Mouse (Mus musculus) embryonic stem cell, embryonic (primary cell): ENCODE results near the gene Jsrp1.

ENCODE experiments used
- CTCF ChIA-PET, 4 experiments: fragments of 300-600 bp in 2 of 4; fragments of 350-600 bp in 2 of 4; sonication (Branson Sonifier 250); formaldehyde crosslinking; loops; one replicate each; lab custom pipeline; 2022; ENCODE audit warnings: inconsistent platforms in 2 of 4; lab: Charles Lee
- POLR2A ChIA-PET, 4 experiments: fragments of 300-600 bp in 2 of 4; fragments of 350-600 bp in 2 of 4; sonication (Branson Sonifier 250); formaldehyde crosslinking; loops; one replicate each; lab custom pipeline; 2022; ENCODE audit warnings: antibody characterized with exemption in 4 of 4, inconsistent platforms in 1 of 4; lab: Charles Lee

Gene Jsrp1

DNA sequence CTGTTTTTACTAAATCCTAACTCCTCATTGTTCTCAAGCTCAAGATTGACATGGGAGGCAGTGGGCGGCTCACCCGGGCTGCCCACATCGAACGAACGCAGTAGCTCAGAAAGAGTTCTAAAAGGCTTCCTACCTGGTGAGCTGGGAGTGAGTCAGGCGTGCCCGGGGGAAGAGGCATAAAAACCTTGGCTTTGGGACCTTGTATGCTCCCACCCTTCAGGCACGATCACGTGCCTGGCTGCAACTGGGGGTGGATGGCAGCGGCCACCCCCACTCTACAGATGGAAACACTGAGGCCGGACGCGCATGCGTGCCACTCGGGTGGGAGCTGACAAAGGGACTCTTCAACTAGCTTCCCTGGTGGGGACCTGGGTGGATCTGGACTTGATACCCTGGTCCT lies 29.0 kb upstream of the Jsrp1 start:
- ChIA-PET POLR2A (interaction anchor here in 3 of 4 experiments (0.7 to 5.0 kb wide), 16 partner anchors 10 to 166 kb away, joined by 3 to 62 read pairs (median 3); partner anchors contain the start of genes Gadd45b (in 2 of the 3), Dot1l (in 1 of the 3), Lsm7 (in 1 of the 3) and Sppl2b (in 1 of the 3)), CTCF (interaction anchor here in 3 of 4 experiments (1.1 to 1.3 kb wide), 3 partner anchors 33 to 87 kb away, joined by 3 read pairs; partner anchors contain the start of gene Gadd45b (in 1 of the 3))

DNA sequence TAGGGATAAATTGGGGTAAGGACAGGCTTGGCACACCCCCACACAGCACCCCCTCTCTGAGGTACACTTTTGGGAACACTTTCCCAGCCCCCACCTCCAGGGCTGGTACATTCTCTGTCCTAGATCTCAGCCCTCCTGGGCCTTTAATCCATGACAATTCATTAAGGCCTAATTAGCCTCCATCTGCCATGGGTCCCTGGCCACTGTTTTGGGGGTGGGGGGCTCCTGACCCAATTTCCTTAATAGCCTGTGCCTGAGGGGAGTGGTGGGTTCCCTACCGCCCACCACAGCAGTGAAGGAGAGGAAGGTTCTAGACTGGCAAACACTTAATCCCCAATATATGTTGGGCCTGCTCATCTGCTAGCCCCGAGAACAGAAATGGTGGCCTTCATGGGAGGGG lies 28.4 kb upstream of the Jsrp1 start:
- CTCF ChIA-PET = no interaction called here
- POLR2A ChIA-PET = interaction anchor here in 3 of 4 experiments (0.7 to 5.0 kb wide), 8 partner anchors 10 to 101 kb away, joined by 3 to 62 read pairs (median 6); partner anchors contain the start of genes Dot1l (in 1 of the 3) and Gadd45b (in 1 of the 3)

DNA sequence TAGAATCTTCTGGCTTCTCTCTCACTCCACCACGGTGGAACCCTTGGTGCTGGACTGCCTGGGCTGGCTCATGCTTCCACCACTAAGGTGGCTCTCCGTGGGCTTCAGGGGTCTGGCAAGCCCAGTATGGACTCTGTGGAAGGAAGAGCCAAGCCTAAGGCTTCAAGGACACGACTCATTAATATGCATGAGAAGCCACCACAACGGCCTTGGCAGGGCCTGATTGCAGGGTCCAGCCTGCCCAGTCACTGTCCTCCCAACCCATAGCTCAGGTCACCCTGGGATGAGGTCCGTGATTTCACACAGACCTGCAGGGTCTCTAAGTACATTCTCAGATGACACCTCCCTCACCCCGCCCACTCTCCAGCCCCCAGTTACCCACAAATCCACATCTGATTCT lies 26.6 kb upstream of the Jsrp1 start:
- POLR2A ChIA-PET = interaction anchor here (1.0 to 5.2 kb wide), 9 partner anchors 8 to 179 kb away, joined by 3 to 36 read pairs (median 3); no protein-coding TSS in a partner anchor
- CTCF ChIA-PET = interaction anchor here in 2 of 4 experiments (1.0 to 1.2 kb wide), 3 partner anchors 41 to 242 kb away, joined by 3 to 6 read pairs (median 3); no protein-coding TSS in a partner anchor

DNA sequence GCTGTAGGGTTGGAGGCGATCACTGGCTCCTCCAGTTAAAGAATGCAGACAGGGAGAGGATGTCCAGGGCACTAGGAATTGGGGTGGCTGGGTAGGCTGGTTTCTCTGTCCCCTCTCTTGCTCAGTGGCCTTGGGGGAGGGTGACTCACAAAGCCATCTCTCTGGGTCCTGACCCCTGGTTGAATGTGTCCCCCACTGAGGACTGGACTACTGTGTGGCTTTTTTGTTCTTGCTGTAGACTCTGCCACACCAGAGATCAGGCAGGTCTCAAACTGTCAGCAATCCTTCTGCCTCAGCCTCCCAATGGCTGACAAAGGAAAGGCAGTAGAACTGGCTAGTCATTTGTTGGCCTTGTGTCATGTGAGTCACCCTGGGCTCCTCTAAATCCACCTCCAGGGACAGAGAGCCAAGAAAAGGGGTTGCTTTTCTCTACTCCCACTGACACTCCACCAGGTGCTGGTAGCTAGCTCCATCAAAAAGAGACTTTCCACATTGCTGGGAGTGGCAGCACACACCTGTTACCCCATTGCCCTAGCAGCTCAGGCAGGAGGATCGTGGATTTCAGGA lies 25.1 kb upstream of the Jsrp1 start:
- ChIA-PET CTCF (interaction anchor here in 2 of 4 experiments (0.6 to 3.7 kb wide), 2 partner anchors 31 to 42 kb away, joined by 3 to 17 read pairs; no protein-coding TSS in a partner anchor), POLR2A (interaction anchor here in 3 of 4 experiments (0.6 to 5.2 kb wide), 11 partner anchors 8 to 249 kb away, joined by 3 to 36 read pairs (median 6); partner anchors contain the start of gene Gadd45b (in 1 of the 3))

DNA sequence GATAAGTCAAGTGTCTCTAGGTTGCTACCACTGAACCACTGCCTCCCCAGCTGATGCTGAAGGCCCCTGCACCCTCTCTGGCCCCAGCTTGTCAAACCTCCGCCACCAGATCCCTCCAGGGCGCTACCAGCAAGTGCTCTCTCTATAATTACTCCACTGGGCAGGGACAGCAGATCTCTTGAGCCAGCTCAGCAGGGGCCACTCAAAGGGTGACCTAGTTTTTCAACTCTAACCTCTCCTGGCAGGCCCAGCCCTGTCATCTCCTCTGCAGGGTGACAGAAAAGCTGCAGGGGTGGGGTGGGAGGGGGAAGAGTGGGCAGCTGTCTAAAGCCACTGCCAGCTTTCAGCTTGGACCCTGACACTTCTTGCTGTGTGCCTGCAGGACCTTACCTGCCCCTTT lies 24.5 kb upstream of the Jsrp1 start:
- ChIA-PET POLR2A (interaction anchor here in 3 of 4 experiments (0.5 to 5.2 kb wide), 11 partner anchors 8 to 807 kb away, joined by 3 to 36 read pairs (median 9); partner anchors contain the start of gene Gadd45b (in 2 of the 3)), CTCF (interaction anchor here in 2 of 4 experiments (0.6 to 3.7 kb wide), 4 partner anchors 18 to 206 kb away, joined by 3 to 17 read pairs (median 4); partner anchors contain the start of genes Lsm7 (in 1 of the 2) and Sppl2b (in 1 of the 2))

DNA sequence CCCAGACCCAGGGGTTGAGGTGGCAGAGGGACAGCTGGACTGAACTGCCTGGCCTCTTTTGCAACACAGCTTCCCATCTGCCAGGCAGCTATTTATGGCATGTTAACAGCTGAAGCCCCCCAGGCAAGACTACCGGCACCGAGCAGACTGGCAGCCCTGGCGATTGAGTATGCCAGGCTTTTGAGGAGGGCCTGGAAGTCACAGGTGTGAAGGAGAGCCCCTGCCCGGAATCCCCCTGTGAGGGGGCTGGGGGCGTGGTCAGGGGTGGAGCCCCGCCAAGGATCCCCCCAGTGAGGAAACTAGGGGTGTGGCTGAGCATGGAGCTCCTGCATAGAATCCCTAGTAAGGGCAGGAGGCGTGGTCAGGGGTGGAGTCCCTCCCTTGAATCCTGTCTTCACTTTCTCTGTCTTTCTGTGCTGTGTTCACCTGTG lies 23.7 kb upstream of the Jsrp1 start:
- ChIA-PET POLR2A (interaction anchor here in 3 of 4 experiments (0.6 to 5.2 kb wide), 17 partner anchors 8 to 181 kb away, joined by 3 to 36 read pairs (median 5); partner anchors contain the start of gene Gadd45b (in 2 of the 3)), CTCF (interaction anchor here in 3 of 4 experiments (0.6 to 3.7 kb wide), 8 partner anchors 18 to 473 kb away, joined by 3 to 17 read pairs (median 4); partner anchors contain the start of genes Amh (in 1 of the 3), Lsm7 (in 1 of the 3) and Sppl2b (in 1 of the 3))

DNA sequence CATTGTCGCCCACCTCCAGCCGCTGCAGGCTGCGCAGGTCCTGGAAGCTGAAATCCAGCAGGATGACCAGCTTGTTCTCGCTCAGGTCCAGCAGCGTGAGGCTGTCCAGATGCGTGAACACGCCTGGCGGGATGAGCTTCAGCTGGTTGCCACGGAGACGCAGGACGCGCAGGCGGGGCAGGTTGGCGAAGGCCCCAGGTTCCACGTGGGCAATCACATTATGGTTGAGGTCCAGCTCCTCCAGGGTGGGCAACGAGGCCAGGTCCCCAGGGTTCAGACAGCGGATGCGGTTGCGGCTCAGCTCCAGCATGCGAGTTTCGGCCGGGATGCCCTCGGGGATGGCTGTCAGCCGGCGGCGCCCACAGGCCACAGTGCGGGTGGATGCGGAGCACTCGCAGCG lies 22.3 kb upstream of the Jsrp1 start:
- POLR2A ChIA-PET = interaction anchor here (0.5 to 3.7 kb wide), 23 partner anchors 8 to 518 kb away, joined by 3 to 15 read pairs (median 3); partner anchors contain the start of genes Gadd45b (in 2 of the 4), Sppl2b (in 2 of the 4), Lingo3 (in 1 of the 4) and Slc39a3 (in 1 of the 4)

DNA sequence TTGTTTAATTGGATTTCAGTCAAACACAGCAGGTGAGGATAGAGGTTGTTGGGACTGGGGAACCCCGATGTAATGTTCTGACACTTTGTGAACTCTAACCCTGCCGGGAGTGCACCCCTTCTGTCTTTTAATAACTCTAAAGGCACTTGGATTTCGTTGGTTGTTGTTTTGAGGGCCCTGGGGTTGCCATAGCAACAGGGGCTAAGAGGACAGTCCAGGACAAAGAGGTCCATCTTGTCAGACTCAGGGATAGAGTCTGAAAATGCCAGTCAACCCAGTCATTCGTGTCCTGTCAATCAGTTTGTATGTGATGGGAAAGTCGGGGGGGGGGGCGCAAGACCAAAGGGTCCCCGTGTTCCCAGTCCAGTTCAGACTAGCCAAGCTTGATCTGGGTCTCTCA lies 19.5 kb upstream of the Jsrp1 start:
- ChIA-PET CTCF (interaction anchor here in 3 of 4 experiments (0.6 to 2.7 kb wide), 4 partner anchors 27 to 49 kb away, joined by 3 to 19 read pairs (median 4); no protein-coding TSS in a partner anchor), POLR2A (interaction anchor here in 3 of 4 experiments (0.6 to 6.5 kb wide), 14 partner anchors 10 to 295 kb away, joined by 3 to 99 read pairs (median 7); partner anchors contain the start of genes Gadd45b (in 3 of the 3), Amh (in 2 of the 3), Atp8b3 (in 2 of the 3) and Abhd17a (in 1 of the 3))

More for the DNA sequence above, 22.3 kb upstream of the Jsrp1 start:
- CTCF ChIA-PET = interaction anchor here (0.6 to 3.7 kb wide), 5 partner anchors 30 to 1067 kb away, joined by 3 to 17 read pairs (median 5); partner anchors contain the start of gene Amh (in 1 of the 4)

DNA sequence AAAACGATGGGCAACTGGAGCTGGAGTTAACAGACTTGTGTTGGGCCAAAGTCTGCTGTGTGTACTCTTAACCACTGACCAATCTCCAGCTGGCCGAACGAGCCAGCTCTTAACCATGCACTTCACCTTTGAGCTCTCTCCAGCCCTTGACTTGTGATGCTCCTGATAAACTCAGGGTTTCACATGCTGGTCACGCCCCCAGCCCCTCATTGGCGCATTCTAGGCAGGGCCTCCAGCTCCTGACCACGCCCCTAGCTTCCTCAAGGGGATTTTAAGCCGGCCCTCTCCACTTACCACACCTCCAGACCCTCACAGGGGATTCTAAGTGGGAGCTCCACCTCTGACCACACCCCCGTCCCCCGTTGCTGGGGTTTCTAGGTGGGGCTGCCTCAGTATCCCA lies 17.8 kb upstream of the Jsrp1 start:
- ChIA-PET POLR2A (interaction anchor here (0.5 to 6.5 kb wide), 121 partner anchors 9 to 1302 kb away, joined by 3 to 99 read pairs (median 4); partner anchors contain the start of genes Gadd45b (in 3 of the 4), Lsm7 (in 3 of the 4), Map2k2 (in 3 of the 4) and Sppl2b (in 3 of the 4)), CTCF (interaction anchor here (0.5 to 2.7 kb wide), 27 partner anchors 9 to 251 kb away, joined by 3 to 19 read pairs (median 4); partner anchors contain the start of gene Csnk1g2 (in 1 of the 4))

DNA sequence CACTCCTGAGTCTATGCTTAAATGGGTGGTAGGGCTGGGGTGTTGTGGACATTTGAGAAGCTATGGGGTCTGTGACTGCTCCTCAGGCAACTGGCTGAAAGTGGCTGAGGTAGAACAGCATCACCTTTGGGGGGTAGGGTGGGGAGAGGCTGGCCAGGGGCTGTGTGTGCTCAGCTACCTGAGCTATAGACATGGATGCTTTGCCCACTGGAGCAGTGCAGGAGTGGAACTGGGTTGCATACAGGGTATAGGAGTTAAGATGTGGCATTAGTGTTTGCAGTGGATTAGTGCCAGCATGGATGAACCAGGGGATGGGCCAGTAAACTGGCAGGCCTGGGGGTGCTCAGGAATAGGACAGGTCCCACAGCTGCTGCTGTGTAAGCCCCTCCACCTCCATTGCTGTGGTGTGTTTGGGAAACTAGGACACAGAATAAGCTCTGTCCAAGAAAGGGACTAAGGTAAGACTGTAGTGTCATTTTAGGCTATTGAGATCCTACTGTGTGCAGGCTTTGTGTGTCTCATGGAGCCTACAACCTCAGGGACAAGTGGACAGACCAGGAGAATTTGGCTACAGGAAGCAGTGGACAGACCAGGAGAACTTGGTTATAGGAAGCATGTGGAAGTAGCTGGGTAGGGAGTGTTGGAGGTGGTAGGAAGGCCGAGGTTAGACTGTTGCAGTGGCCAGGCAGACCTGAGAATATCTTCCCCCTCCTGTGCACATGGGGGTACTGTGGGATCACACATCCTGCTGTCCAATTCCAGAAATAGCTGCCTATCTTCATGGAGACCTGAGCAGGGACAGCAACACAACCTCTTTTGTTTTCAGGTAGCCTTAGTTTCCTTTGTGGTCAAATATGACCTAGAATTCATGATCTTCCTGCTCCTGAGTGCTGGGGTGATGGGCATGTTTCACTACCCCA lies 16.3 kb upstream of the Jsrp1 start:
- ChIA-PET POLR2A (interaction anchor here (0.5 to 6.5 kb wide), 56 partner anchors 7 to 526 kb away, joined by 3 to 99 read pairs (median 4); partner anchors contain the start of genes Amh (in 2 of the 4), Gadd45b (in 2 of the 4), Lingo3 (in 2 of the 4) and Lsm7 (in 2 of the 4)), CTCF (interaction anchor here in 1 of 4 experiments (1.1 to 2.2 kb wide), 3 partner anchors 51 to 189 kb away, joined by 3 to 15 read pairs (median 4); no protein-coding TSS in a partner anchor)

DNA sequence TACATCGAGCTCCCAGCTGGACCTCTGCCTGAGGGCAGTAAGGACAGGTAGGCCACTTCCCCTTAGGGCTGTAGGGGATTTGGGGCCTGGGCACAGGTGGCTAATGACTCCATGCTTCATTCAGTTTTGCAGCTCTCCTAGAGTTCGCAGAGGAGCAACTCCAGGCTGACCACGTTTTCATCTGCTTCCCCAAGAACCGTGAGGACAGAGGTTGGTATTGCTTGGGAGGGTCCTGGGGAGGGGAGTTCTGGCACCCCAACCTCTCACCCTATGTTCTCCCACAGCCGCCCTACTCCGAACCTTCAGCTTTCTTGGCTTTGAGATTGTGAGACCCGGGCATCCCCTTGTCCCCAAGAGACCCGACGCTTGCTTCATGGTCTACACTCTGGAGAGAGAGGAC lies 15.3 kb upstream of the Jsrp1 start:
- POLR2A ChIA-PET = interaction anchor here in 3 of 4 experiments (0.5 to 6.5 kb wide), 31 partner anchors 8 to 525 kb away, joined by 3 to 99 read pairs (median 5); partner anchors contain the start of genes Amh (in 2 of the 3), Lingo3 (in 2 of the 3), Abhd17a (in 1 of the 3) and Ap3d1 (in 1 of the 3)
- CTCF ChIA-PET = interaction anchor here in 1 of 4 experiments (1.1 to 1.5 kb wide), 2 partner anchors 53 to 190 kb away, joined by 3 to 4 read pairs; no protein-coding TSS in a partner anchor

DNA sequence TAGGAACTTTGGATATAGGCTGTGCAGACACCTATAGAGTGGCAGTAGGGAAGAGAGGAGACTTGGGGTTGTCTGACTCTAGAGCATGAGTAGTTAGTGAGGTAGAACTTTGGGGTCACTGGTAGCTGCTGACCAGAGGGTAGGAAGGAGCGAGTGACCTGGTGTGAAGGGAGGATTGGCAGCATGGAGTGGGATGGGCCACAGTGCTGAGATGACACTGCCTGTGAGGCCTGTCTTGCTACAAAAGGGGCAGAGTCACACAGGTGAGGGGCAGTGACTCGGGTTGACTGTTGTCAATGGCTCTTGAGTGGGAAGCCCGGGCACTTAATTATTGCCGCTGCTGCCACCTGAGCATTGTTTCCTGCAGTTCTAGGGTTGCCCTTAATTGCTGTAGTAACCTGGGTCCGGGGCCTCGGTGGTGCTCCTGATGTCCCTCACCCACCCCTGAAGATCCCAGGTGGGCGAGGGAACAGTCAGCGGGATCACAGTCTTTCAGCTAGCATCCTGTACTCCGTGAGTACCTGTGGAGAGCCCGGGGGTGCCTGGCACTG lies 14.6 kb upstream of the Jsrp1 start:
- POLR2A ChIA-PET = interaction anchor here in 3 of 4 experiments (0.6 to 6.5 kb wide), 49 partner anchors 8 to 241 kb away, joined by 3 to 99 read pairs (median 4); partner anchors contain the start of genes Amh (in 2 of the 3), Gadd45b (in 2 of the 3), Lingo3 (in 2 of the 3) and Lsm7 (in 2 of the 3)

DNA sequence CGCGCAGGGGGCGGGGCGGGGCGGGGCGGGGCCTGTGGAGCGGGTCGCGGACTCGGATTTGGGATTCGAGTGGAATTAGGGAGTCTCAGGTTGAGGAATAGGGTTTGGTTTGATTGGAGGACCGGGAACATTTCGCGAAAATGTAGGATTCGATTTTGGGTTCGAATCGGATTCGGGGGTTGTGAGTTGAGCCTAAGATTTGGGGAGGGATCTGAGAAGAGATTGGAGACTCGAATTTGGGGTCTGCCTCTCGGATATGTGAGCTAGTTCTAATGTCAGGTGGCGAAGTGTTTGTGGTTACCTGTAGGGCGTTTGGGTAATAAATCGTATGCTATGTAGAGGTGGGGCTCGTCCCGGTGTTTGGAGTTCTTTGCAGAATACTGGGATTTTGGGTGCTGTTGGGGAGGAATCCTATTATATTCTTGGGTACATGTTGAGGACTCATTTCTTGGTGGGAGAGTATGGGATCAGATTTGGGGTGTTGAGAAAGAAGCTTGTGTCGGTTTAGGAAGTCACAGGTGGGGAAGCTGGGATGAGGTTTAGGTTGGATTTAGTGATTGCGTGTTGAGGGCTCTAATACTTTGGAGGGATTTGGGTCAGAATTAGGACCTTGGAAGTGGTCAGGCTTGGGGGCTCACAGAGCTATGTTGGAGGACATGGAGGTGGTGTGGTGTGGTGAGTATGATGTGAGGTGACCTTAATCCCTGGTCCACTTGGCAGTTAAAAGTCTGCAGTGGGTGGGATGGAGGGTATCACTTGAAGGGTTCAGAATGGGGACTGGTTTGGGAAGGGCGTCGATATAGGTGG lies 14.0 kb upstream of the Jsrp1 start:
- POLR2A ChIA-PET = interaction anchor here (0.6 to 6.5 kb wide), 49 partner anchors 8 to 255 kb away, joined by 3 to 99 read pairs (median 4); partner anchors contain the start of genes Amh (in 2 of the 4), Gadd45b (in 2 of the 4), Lingo3 (in 2 of the 4) and Lsm7 (in 2 of the 4)
- CTCF ChIA-PET = interaction anchor here in 1 of 4 experiments (0.6 to 0.8 kb wide), 2 partner anchors 54 to 660 kb away, joined by 9 to 12 read pairs; no protein-coding TSS in a partner anchor

More for the DNA sequence above, 14.6 kb upstream of the Jsrp1 start:
- CTCF ChIA-PET = interaction anchor here in 2 of 4 experiments (0.6 to 1.5 kb wide), 3 partner anchors 53 to 661 kb away, joined by 4 to 12 read pairs (median 9); no protein-coding TSS in a partner anchor

DNA sequence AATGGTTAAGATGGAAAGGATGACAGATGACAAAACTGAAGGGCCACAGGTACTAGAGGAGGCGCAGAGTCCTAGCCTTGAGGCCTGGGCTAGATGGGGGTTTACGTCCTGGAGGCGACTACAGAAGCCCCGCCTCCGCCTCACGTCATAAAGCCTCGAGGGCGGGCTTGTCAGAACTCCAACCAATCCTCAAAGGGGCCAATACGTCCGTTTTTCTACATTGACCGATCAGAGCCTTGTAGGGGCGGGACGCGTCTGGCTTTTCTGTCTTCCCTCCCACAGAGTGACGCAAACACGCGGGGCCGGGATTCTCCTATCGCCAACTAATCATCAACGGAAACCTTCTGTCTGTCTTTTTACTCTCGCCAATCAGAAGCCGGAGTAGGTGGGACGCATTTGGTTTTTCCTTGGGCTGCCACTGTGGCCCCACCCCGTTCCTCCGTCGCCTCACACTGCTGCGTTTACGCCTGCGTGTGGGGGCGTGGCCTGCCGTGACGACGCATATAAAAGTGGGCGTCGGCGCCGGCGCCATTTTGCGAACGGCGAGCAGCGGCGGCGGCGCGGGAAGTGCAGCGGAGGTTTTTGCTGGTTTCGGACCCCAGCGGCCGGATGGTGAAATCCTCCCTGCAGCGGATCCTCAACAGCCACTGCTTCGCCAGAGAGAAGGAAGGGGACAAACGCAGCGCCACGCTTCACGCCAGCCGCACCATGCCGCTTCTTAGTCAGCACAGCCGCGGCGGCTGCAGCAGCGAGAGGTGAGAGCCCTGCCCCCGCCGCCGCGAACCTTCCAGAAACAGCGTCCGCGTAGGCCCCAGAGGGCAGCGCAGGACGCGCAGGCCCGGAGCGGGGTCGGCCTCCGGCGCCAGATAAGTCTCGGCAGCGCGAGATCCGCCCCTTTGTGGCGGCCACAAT lies 13.1 kb upstream of the Jsrp1 start, which contains the start of gene Oaz1:
TSS of gene Oaz1 (plus strand) at position 506 of the 912 bp plus-strand sequence.
- POLR2A ChIA-PET = interaction anchor here in 3 of 4 experiments (0.7 to 6.5 kb wide), 27 partner anchors 9 to 256 kb away, joined by 3 to 99 read pairs (median 5); partner anchors contain the start of genes Amh (in 2 of the 3), Gadd45b (in 2 of the 3), Lingo3 (in 2 of the 3) and Lsm7 (in 2 of the 3)
- CTCF ChIA-PET = no interaction called here
